Mouse (Mus musculus) testis, postnatal 10 days (tissue): ENCODE results near the gene Sec31a.
"Not testable (repeated sequence)": the region's sequence is repeated elsewhere in the genome, so short reads cannot be mapped to it uniquely, and the experiment has no call there.

ENCODE experiments used
- DNase-seq: peaks from one replicate; pipeline ENCODE4 v3.0.0; 2021; ENCODE audit warnings: low spot score

Gene Sec31a

GRCm38 (mm10) chr5:100415761-100416590 lies at the start of gene Sec31a:
Gene Sec31a, minus strand, starts transcription at chr5:100416234.
- peak; percentile 99 for DNase-seq

- no peak for DNase-seq
Observed at GRCm38 (mm10) chr5:100462374-100462773, 46.3 kb upstream of the Sec31a start.

GRCm38 (mm10) chr5:100461526-100461925 lies 45.5 kb upstream of the Sec31a start:
- DNase-seq = no peak

- DNase-seq = no peak
Observed at GRCm38 (mm10) chr5:100459468-100459867, 43.4 kb upstream of the Sec31a start.

GRCm38 (mm10) chr5:100451871-100452270 lies 35.8 kb upstream of the Sec31a start:
- no peak for DNase-seq

GRCm38 (mm10) chr5:100438796-100439195 lies 22.8 kb upstream of the Sec31a start:
- no peak for DNase-seq

GRCm38 (mm10) chr5:100437917-100438316 lies 21.9 kb upstream of the Sec31a start:
- no peak for DNase-seq

- no peak for DNase-seq
Observed at GRCm38 (mm10) chr5:100437086-100437485, 21.1 kb upstream of the Sec31a start.

GRCm38 (mm10) chr5:100430966-100431365 lies 14.9 kb upstream of the Sec31a start:
- DNase-seq = no peak

GRCm38 (mm10) chr5:100430076-100430390 lies 14.0 kb upstream of the Sec31a start:
- DNase-seq = no peak

- DNase-seq = peak; percentile 90
Observed at GRCm38 (mm10) chr5:100429344-100430075, 13.5 kb upstream of the Sec31a start.

- no peak for DNase-seq
Observed at GRCm38 (mm10) chr5:100428734-100429343, 12.8 kb upstream of the Sec31a start.

GRCm38 (mm10) chr5:100428031-100428733 lies 12.1 kb upstream of the Sec31a start:
- DNase-seq = no peak

GRCm38 (mm10) chr5:100427276-100427675 lies 11.2 kb upstream of the Sec31a start:
- no peak for DNase-seq

GRCm38 (mm10) chr5:100425823-100426222 lies 9.8 kb upstream of the Sec31a start:
- not testable (repeated sequence) for DNase-seq

GRCm38 (mm10) chr5:100424252-100424651 lies 8.2 kb upstream of the Sec31a start:
- DNase-seq = no peak

GRCm38 (mm10) chr5:100423626-100424025 lies 7.6 kb upstream of the Sec31a start:
- no peak for DNase-seq

- DNase-seq = peak; percentile 23
Observed at GRCm38 (mm10) chr5:100418861-100419260, 2.8 kb upstream of the Sec31a start.

GRCm38 (mm10) chr5:100418077-100418476 lies 2.0 kb upstream of the Sec31a start:
- DNase-seq = no peak

- no peak for DNase-seq
Observed at GRCm38 (mm10) chr5:100414474-100415196, 1.4 kb downstream of the Sec31a start.

- DNase-seq = no peak
Observed at GRCm38 (mm10) chr5:100412886-100413285, 3.1 kb downstream of the Sec31a start.

GRCm38 (mm10) chr5:100410281-100410680 lies 5.8 kb downstream of the Sec31a start:
- DNase-seq = no peak
